Mouse (Mus musculus) E14TG2a.4 (cell line): ENCODE data around the gene Lsamp.

Experiments used
- H3K27me3 ChIP-seq: 2 replicates; pipeline ENCODE4 v1.6.1; 2014; ENCODE audit warnings: low read length, control low read depth; ENCODE audit not compliant: insufficient read depth
- H3K36me3 ChIP-seq: 2 replicates; pipeline ENCODE4 v1.6.1; 2014; ENCODE audit warnings: low read length, control low read depth; ENCODE audit not compliant: insufficient read depth
- H3K4me1 ChIP-seq: replicated peaks from 2 replicates; pipeline ENCODE4 v1.6.1; 2014; ENCODE audit warnings: low read depth, low read length, control low read depth
- H3K4me3 ChIP-seq: replicated peaks from 2 replicates; pipeline ENCODE4 v1.5.1; 2014; ENCODE audit warnings: mild to moderate bottlenecking, low read length
- H3K9me3 ChIP-seq: 2 replicates; pipeline ENCODE4 v1.6.1; 2014; ENCODE audit warnings: low read length, control low read depth
- CTCF ChIP-seq: conservative IDR thresholded peaks from 2 replicates; pipeline ENCODE4 v1.5.1; 2014; ENCODE audit warnings: low read length
- NANOG ChIP-seq: IDR thresholded peaks from 2 replicates; pipeline ENCODE4 v1.6.1; 2014; ENCODE audit warnings: borderline replicate concordance, low read length, mixed read lengths
- POU5F1 ChIP-seq: IDR thresholded peaks from 2 replicates; pipeline ENCODE4 v1.6.1; 2014; ENCODE audit warnings: low read length, borderline replicate concordance

Gene Lsamp

GRCm38 (mm10) chr16:41007569-41007968, 1023.4 kb downstream of the Lsamp start:
- no peak overlapping the region for H3K4me3 ChIP-seq
- H3K9me3 ChIP-seq, result no peaks in the 10 kb centered on the region
- no peaks in the 10 kb centered on the region for H3K4me1 ChIP-seq
- no peaks in the 10 kb centered on the region for H3K27me3 ChIP-seq
- no peaks in the 10 kb centered on the region for H3K36me3 ChIP-seq
- TF ChIP-seq NANOG (no peak), CTCF (no peak), POU5F1 (no peak)

- Histone ChIP-seq H3K9me3 (no peaks in the 10 kb centered on the region), H3K4me3 (no peak overlapping the region), H3K4me1 (no peaks in the 10 kb centered on the region), H3K36me3 (no peaks in the 10 kb centered on the region), H3K27me3 (no peaks in the 10 kb centered on the region)
- TF ChIP-seq POU5F1 (no peak), NANOG (no peak), CTCF (no peak)
These were observed 1050.6 kb downstream of the Lsamp start for GRCm38 (mm10) chr16:41034746-41035145.

- no peaks in the 10 kb centered on the region for H3K27me3 ChIP-seq
- no peak for TF ChIP-seq POU5F1
- TF ChIP-seq NANOG, result no peak
- TF ChIP-seq CTCF, result no peak
- H3K36me3 ChIP-seq, result no peaks in the 10 kb centered on the region
- no peaks in the 10 kb centered on the region for H3K9me3 ChIP-seq
- no peak overlapping the region for H3K4me3 ChIP-seq
- no peaks in the 10 kb centered on the region for H3K4me1 ChIP-seq
These were observed 1057.5 kb downstream of the Lsamp start for GRCm38 (mm10) chr16:41041686-41042085.

- Histone ChIP-seq H3K9me3 (no peaks in the 10 kb centered on the region), H3K27me3 (no peaks in the 10 kb centered on the region), H3K36me3 (no peaks in the 10 kb centered on the region), H3K4me1 (no peaks in the 10 kb centered on the region), H3K4me3 (no peak overlapping the region)
- TF ChIP-seq NANOG (no peak), POU5F1 (no peak), CTCF (no peak)
These were observed 1079.2 kb downstream of the Lsamp start for GRCm38 (mm10) chr16:41063270-41063857.

GRCm38 (mm10) chr16:41073470-41073869, 1089.3 kb downstream of the Lsamp start:
- H3K4me3 ChIP-seq, result no peak overlapping the region
- H3K36me3 ChIP-seq, result no peaks in the 10 kb centered on the region
- no peaks in the 10 kb centered on the region for H3K27me3 ChIP-seq
- H3K4me1 ChIP-seq, result no peaks in the 10 kb centered on the region
- TF ChIP-seq CTCF, result no peak
- TF ChIP-seq NANOG, result no peak
- TF ChIP-seq POU5F1, result no peak
- no peaks in the 10 kb centered on the region for H3K9me3 ChIP-seq

GRCm38 (mm10) chr16:41088648-41089047, 1104.5 kb downstream of the Lsamp start:
- no peaks in the 10 kb centered on the region for H3K36me3 ChIP-seq
- no peak overlapping the region for H3K4me3 ChIP-seq
- H3K27me3 ChIP-seq, result no peaks in the 10 kb centered on the region
- no peaks in the 10 kb centered on the region for H3K9me3 ChIP-seq
- TF ChIP-seq CTCF (no peak), NANOG (no peak), POU5F1 (no peak)
- H3K4me1 ChIP-seq, result no peaks in the 10 kb centered on the region

- Histone ChIP-seq H3K36me3 (no peaks in the 10 kb centered on the region), H3K4me1 (no peaks in the 10 kb centered on the region), H3K9me3 (no peaks in the 10 kb centered on the region), H3K27me3 (no peaks in the 10 kb centered on the region), H3K4me3 (no peak overlapping the region)
- TF ChIP-seq NANOG (no peak), POU5F1 (no peak), CTCF (no peak)
These were observed 1105.9 kb downstream of the Lsamp start for GRCm38 (mm10) chr16:41090092-41090491.

- H3K4me1 ChIP-seq, result no peaks in the 10 kb centered on the region
- H3K4me3 ChIP-seq, result no peak overlapping the region
- no peaks in the 10 kb centered on the region for H3K36me3 ChIP-seq
- TF ChIP-seq POU5F1 (no peak), CTCF (no peak), NANOG (no peak)
- H3K27me3 ChIP-seq, result no peaks in the 10 kb centered on the region
- H3K9me3 ChIP-seq, result no peaks in the 10 kb centered on the region
These were observed 1107.1 kb downstream of the Lsamp start for GRCm38 (mm10) chr16:41091259-41091658.

GRCm38 (mm10) chr16:41102805-41103204, 1118.6 kb downstream of the Lsamp start:
- no peaks in the 10 kb centered on the region for H3K9me3 ChIP-seq
- H3K36me3 ChIP-seq, result no peaks in the 10 kb centered on the region
- TF ChIP-seq POU5F1 (no peak), CTCF (no peak), NANOG (no peak)
- H3K27me3 ChIP-seq, result no peaks in the 10 kb centered on the region
- no peaks in the 10 kb centered on the region for H3K4me1 ChIP-seq
- H3K4me3 ChIP-seq, result no peak overlapping the region
